Mouse (Mus musculus) cerebellum, adult 11-12 months (tissue): ENCODE measurements around the gene Lsamp.
A peak's percentile ranks its signal among the peaks of the same experiment; 100 is the strongest.

Experiments
- DNase-seq: peaks from one replicate; pipeline ENCODE4 v3.0.0; 2022

Lsamp gene

GRCm38 (mm10) chr16:39984205-39984634 is at the start of gene Lsamp:
TSS of gene Lsamp (plus strand) at chr16:39984361.
- peak; percentile 89 for DNase-seq

GRCm38 (mm10) chr16:39957686-39958085 is 26.5 kb upstream of the Lsamp start:
- no peak for DNase-seq

- DNase-seq = no peak
Measured at GRCm38 (mm10) chr16:39972712-39973111, 11.4 kb upstream of the Lsamp start.

- peak; percentile 57 for DNase-seq
Measured at GRCm38 (mm10) chr16:39984635-39985291, 602 bp downstream of the Lsamp start.

GRCm38 (mm10) chr16:39988466-39988865 is 4.3 kb downstream of the Lsamp start:
- no peak for DNase-seq

- no peak for DNase-seq
Measured at GRCm38 (mm10) chr16:39994821-39995220, 10.7 kb downstream of the Lsamp start.

GRCm38 (mm10) chr16:40008800-40009199 is 24.6 kb downstream of the Lsamp start:
- DNase-seq = no peak

- no peak for DNase-seq
Measured at GRCm38 (mm10) chr16:40011106-40011505, 26.9 kb downstream of the Lsamp start.

- no peak for DNase-seq
Measured at GRCm38 (mm10) chr16:40022611-40023010, 38.5 kb downstream of the Lsamp start.

- no peak for DNase-seq
Measured at GRCm38 (mm10) chr16:40036719-40037118, 52.6 kb downstream of the Lsamp start.

- peak; percentile 28 for DNase-seq
Measured at GRCm38 (mm10) chr16:40059546-40059945, 75.4 kb downstream of the Lsamp start.

- no peak for DNase-seq
Measured at GRCm38 (mm10) chr16:40059968-40060367, 75.8 kb downstream of the Lsamp start.

GRCm38 (mm10) chr16:40060491-40060890 is 76.3 kb downstream of the Lsamp start:
- peak; percentile 72 for DNase-seq

- no peak for DNase-seq
Measured at GRCm38 (mm10) chr16:40075556-40075955, 91.4 kb downstream of the Lsamp start.

- no peak for DNase-seq
Measured at GRCm38 (mm10) chr16:40080224-40080623, 96.1 kb downstream of the Lsamp start.

GRCm38 (mm10) chr16:40104329-40104728 is 120.2 kb downstream of the Lsamp start:
- DNase-seq = no peak

GRCm38 (mm10) chr16:40182918-40183317 is 198.8 kb downstream of the Lsamp start:
- DNase-seq = no peak

- no peak for DNase-seq
Measured at GRCm38 (mm10) chr16:40187987-40188590, 203.9 kb downstream of the Lsamp start.

GRCm38 (mm10) chr16:40194401-40194800 is 210.2 kb downstream of the Lsamp start:
- no peak for DNase-seq

GRCm38 (mm10) chr16:40194839-40195238 is 210.7 kb downstream of the Lsamp start:
- DNase-seq = no peak

- DNase-seq = peak; percentile 94
Measured at GRCm38 (mm10) chr16:40228627-40229026, 244.5 kb downstream of the Lsamp start.

- no peak for DNase-seq
Measured at GRCm38 (mm10) chr16:40233066-40233465, 248.9 kb downstream of the Lsamp start.

- no peak for DNase-seq
Measured at GRCm38 (mm10) chr16:40234151-40234895, 250.2 kb downstream of the Lsamp start.

- DNase-seq = no peak
Measured at GRCm38 (mm10) chr16:40271859-40272258, 287.7 kb downstream of the Lsamp start.
